ENCODE assay signal across 14 mouse cellular contexts in the genomic region with DNA sequence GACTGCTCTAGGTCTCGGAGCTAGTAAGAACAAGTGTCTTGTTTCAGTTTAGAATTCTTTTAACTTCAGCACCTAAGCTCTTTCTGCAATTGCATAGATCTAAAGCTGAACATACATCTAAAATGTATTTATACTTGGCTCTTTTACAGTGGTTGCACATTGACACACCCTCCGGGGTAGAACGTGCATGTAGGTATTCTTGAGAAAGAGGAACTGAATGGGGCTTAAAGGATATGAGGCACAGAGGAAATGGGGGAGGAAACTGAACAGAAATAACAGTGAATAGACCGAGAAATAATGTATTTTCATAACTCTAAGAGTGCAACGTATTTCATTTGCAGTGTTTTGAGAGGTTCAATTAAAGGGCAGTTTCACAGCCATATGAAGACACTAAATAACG. TPM values are rescaled to one million over a fixed set of nuclear protein-coding genes. Genes with fewer than 3 reads are reported as not detected.
DNase-seq lines count a peak whose midpoint lies in the region; ATAC-seq and TF ChIP-seq lines count a peak whose summit lies in the region.
"Had no signal": no experiment of that assay in that cellular context is flagged by ENCODE, and none has a peak within 500 bp of the region (broad histone marks: within the 10 kb centered on the region; RNA-seq: fewer than 3 reads in every experiment).

No protein-coding gene starts in this region.

- no peaks in the 10 kb centered on the region for H3K9me3 ChIP-seq in lung, postnatal 0 days (ENCODE audit: low read length)

- H3K27me3 ChIP-seq in lung, postnatal 0 days (replicated peaks; ENCODE audit: insufficient read depth, low read length), result no peaks in the 10 kb centered on the region

- H3K9ac ChIP-seq in lung, postnatal 0 days (replicated peaks; ENCODE audit: low read depth), result no peak overlapping the region

- H3K4me2 ChIP-seq in lung, postnatal 0 days (replicated peaks; ENCODE audit: low read depth, low read length), result no peak overlapping the region

- ATAC-seq in lung, postnatal 0 days, result no peak
- ATAC-seq in monocyte, adult 5-6 weeks (replicated peaks; ENCODE audit: insufficient number of reproducible peaks, low FRiP score, low TSS enrichment, poor library complexity, severe bottlenecking), result peak; percentile 51

- WGBS in lung, postnatal 0 days, result 52% methylated on average over 6 of the region's 6 CpGs

- peak overlapping the region; percentile 90 for H3K4me3 ChIP-seq in gastrocnemius, adult 2 months
- no peak overlapping the region for H3K4me3 ChIP-seq in lung, postnatal 0 days (ENCODE audit: low read depth, low read length)

- H3K36me3 ChIP-seq in lung, postnatal 0 days (ENCODE audit: insufficient read depth, low read length), result no peaks in the 10 kb centered on the region

- H3K27ac ChIP-seq in gastrocnemius, adult 2 months, result no peak overlapping the region
- H3K27ac ChIP-seq in lung, postnatal 0 days (ENCODE audit: low read length), result no peak overlapping the region

- DNase-seq in gastrocnemius, adult 2 months, result no peak
- no peak for DNase-seq in gastrocnemius, adult 18-20 months (ENCODE audit: low spot score)
- DNase-seq in lung, postnatal 25 days (ENCODE audit: low spot score), result peak; percentile 28
- no peak for DNase-seq in lung, postnatal 0 days (ENCODE audit: low spot score)
- DNase-seq in gonadal fat pad, adult 2 months (ENCODE audit: low read depth), result peak; percentile 44
- no peak for DNase-seq in urinary bladder, postnatal 36 days (ENCODE audit: low spot score in 2 of 2)
- no peak for DNase-seq in right cerebral cortex, adult 18-20 months
- DNase-seq: cerebellum, adult 9-11 months; heart, postnatal 36 days; kidney, adult 8-10 months; left cerebral cortex, postnatal 4 days; right cerebral cortex, postnatal 25 days had no signal

- TF ChIP-seq EP300 in lung, postnatal 0 days (IDR thresholded peaks at IDR 0.05), result no peak

- intact Hi-C loops in gastrocnemius, adult 2 months (cut with DNase I), result no loop called here

- H3K4me1 ChIP-seq in lung, postnatal 0 days (ENCODE audit: insufficient read depth, low read depth, low read length), result peaks cover 11% of the 10 kb centered on the region; the same call in 1 of the 2 replicates

- no peak for TF ChIP-seq CTCF in gastrocnemius, adult 2 months (IDR thresholded peaks at IDR 0.05)
- no peak for TF ChIP-seq CTCF in lung, postnatal 0 days (IDR thresholded peaks at IDR 0.05)

RNA-seq across cellular contexts. Expression of gene Gm3625, which starts 2.3 kb away (rescaled TPM):
- total RNA-seq in gastrocnemius, adult 2 months (2021), result not detected
- total RNA-seq in gastrocnemius, adult 18-20 months (2021), result not detected
- not detected in 2 replicates for polyA plus RNA-seq in lung, postnatal 0 days (2015; fragmentation: Nextera tagmentation; extraction: Ambion mirVana)
- polyA plus RNA-seq in gonadal fat pad, adult 2 months (2012; rRNA removed), result not detected in 2 replicates
- total RNA-seq in monocyte, adult 5-6 weeks (2017), result not detected in 3 replicates
- total RNA-seq: heart, postnatal 36 days; left cerebral cortex, postnatal 4 days had no signal
- polyA plus RNA-seq: neural tube, embryonic 11.5 days had no signal

RNA-seq across cellular contexts. Expression of gene Itsn2, which starts 2.6 kb away (rescaled TPM):
- 10 to 100 TPM; 22.8 to 27.0 TPM for total RNA-seq in gastrocnemius, adult 2 months (2021)
- total RNA-seq in gastrocnemius, adult 18-20 months (2021), result 10 to 100 TPM; 22.7 to 25.7 TPM
- polyA plus RNA-seq in lung, postnatal 0 days (2015; fragmentation: Nextera tagmentation; extraction: Ambion mirVana), result 37.1 and 41.1 TPM in 2 replicates
- polyA plus RNA-seq in gonadal fat pad, adult 2 months (2012; rRNA removed), result 27.5 and 31.3 TPM in 2 replicates
- total RNA-seq in monocyte, adult 5-6 weeks (2017), result 212 to 304 TPM (median 230 TPM) in 3 replicates

Comparison
In these comparisons a context has a peak if more than half of its experiments do, and no peak if none do; other contexts are left out.
1. DNase-seq: peak in lung, postnatal 25 days (single experiment) and gonadal fat pad, adult 2 months (single experiment); none in gastrocnemius, adult 2 months (single experiment), gastrocnemius, adult 18-20 months (single experiment), lung, postnatal 0 days (single experiment), urinary bladder, postnatal 36 days (0 of 2) and right cerebral cortex, adult 18-20 months (single experiment).